Mouse (Mus musculus): ENCODE results near the gene Lamtor1.
"Not testable (repeated sequence)": the region's sequence is repeated elsewhere in the genome, so short reads cannot be mapped to it uniquely, and the experiment has no call there.

Lamtor1 gene

DNA sequence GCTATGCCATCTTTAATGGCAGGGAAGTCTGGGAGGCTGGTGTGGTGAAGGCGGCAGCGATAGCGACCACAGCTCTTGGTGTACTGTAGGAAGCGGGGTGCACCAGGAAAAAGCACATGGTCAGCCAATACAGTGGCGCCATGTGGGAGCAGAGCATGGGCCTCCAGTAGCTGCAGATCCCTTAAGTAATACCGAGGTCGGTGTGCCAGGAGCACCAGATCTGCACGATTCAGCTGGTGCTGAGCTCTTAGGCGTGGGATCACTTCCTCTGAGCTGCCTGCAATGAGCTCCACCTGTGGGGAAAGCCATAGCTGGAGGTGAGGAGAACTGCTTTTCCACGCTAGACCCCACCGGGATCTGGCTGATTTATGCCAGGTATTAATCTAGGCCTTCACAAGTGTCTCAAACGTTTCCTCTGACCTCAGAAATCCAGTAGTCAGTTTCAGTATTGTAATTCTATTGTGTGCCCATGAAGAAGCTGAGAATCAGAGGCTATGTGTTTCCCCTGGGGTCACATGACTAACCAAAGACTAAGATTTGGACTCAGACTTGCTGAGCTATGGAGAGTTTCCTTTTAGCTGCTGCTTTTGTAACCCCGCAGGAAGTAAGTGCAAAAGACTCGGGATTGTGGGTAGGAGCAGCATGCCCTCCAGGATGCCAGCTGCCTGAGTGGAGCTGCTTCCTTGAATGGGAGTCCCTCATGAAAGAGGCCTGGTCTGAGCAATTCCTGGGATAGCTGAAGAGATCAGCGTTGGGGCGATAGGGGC is 5.2 kb upstream of the Lamtor1 start:
- no peak for DNase-seq (ENCODE audit: low spot score in 2 of 2)

DNA sequence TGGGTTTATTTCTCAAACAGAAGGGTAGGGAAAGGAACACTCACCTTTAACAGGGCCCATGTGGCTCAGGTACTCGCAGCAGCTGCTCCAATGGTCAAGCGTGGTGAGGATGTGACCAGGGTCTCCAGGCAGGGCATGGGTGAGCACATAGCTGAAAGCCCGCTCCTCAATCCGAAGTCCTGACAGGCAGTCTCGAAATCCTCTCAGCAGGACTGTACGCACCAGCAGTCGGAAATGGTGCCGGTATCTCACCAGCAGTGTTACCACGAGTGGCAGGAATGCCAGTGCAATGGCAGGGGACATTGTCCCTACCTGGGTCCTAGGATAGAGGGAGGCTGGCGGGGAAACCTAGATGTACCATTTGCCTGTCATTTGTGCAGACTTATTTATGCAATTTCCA is 3.7 kb upstream of the Lamtor1 start:
- DNase-seq (ENCODE audit: low spot score in 2 of 2) = no peak

DNA sequence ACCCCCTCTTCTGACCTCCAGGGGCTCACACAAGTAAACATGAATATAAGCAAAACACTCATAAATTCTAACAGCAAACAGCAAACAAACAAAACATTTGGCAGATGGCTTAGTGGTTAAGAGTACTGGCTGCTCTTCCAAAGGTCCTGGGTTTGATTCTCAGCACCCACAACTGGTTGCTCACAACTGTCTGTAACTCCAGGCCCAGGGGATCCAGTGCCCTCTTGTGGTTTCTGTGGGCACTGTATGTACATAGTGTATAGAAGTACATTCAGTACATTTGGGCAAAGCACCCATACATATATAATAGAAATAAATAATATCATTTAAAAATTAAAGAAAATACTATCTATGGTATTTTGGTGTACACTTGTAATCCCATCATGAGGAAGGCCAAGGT is 2.9 kb upstream of the Lamtor1 start:
- no peak for DNase-seq (ENCODE audit: low spot score in 2 of 2)

DNA sequence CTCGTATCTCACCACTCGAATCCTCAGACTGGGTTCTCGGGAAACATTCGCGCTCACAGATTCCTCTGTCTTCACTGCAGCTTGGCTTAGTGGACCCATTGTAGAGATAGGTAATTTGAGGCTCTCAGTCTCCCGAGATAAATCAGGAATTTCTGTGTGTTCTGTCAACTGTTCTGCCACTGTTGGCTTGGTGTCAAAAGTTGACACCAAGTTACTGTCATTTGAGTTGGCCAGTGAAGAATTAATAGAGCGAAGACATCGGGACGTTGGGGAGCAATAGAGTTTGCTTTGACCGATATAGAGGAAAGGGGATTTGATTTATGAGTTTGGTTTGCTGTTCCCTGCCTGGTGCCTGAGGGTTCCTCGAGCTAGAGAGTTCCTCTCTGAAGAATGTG is 580 bp downstream of the Lamtor1 start, which contains the start of gene Tomt:
Gene Tomt, minus strand, starts transcription at position 73 of the 395 bp plus-strand sequence.
- DNase-seq (ENCODE audit: low spot score in 2 of 2) = no peak

DNA sequence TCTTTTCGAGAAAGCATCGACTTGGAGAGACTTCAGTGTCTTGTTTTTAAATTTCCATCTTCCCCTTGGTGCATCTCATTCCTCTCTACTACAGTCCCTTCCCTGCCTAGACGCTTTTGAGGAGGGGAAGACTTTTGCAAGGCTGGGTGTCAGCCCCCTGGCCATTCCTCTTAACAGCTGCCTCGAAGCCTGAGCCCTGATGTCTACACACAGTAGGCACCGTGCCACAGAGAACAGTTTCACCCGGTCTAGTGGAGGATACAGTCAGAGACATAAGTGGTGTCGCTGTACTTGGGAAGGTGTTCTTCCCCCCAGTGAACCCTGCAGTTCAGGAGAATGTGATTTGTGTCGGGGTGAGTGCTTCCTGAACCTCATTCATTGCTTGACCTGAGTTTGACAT is 992 bp downstream of the Lamtor1 start:
- DNase-seq (ENCODE audit: low spot score in 2 of 2) = no peak

DNA sequence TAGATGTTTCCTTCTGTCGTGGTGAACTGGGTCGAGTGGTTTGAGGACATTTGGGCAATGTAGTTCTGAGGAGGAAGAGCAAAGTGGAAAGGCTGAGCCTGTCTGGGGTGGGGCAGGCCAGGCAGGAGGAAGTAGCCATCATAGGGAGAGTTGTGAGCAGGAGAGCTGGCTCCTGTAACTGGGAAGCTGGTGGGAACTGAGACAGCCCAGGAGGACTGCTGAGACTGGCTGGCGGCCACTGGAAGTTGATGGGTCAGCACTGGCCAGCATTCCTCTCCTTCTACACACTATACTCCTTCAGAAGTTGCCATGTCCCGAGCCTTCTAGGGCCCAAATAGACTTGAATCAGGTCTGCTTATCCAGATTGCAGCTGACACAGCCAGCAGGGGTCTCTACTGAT is 2.7 kb downstream of the Lamtor1 start:
- no peak for DNase-seq (ENCODE audit: low spot score in 2 of 2)

DNA sequence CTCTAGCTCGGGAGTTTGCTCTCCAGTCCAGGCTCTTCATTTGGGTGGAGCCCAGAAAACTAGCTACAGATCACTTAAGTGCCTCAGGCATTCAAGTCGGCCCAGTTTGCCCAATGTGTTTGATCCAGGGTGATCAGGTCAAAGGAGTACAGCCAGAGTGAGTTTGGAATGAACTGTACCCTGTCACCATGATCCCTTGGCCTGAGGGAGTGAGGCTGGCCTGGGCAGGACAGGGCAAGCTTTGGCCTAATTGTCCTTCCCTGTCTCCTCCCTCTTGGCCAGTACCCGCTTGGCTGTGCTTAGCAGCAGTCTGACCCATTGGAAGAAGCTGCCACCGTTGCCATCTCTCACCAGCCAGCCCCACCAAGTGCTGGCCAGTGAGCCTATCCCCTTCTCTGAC is 4.4 kb downstream of the Lamtor1 start:
- DNase-seq (ENCODE audit: low spot score in 2 of 2) = no peak

DNA sequence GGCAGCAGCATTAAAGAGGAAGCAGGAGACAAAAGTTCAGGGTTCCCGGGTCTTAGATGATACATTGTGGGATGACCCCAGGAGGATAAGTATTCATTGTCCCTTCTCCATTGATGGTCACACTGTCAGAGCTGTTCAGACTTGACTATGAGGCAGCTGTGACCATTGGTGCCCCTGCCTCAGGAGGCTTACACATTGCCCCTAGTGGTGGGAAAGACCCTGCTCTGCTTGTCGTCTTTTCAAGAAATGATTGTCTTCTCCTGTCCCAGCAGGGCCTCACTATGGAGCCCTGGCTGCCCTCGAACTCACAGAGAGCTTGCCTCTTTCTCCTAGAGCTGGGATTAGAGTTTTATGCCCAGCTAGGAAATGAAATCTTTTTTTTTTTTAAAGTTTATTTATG is 6.3 kb downstream of the Lamtor1 start:
- no peak for DNase-seq (ENCODE audit: low spot score in 2 of 2)

DNA sequence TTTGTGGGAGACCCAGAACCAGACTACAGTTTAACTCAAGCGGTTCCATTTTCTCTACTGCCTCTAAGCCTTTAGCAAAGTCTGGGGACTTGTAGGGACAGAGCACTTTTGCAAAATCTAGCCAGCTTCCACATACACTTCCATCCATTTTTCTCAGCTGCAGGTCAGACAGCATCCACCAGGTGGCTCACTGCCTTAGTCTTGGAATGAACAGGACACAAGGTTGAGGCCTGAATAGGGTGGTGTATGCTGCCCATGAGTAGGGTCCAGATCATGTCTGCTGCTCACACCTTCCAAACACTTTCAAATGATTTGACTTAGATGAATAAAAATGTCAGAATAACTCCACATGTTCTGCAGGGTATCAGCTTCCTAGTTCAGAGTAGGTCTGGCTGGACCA is 12.4 kb downstream of the Lamtor1 start:
- peak in 1 of 2 experiments; percentile 40 for DNase-seq (ENCODE audit: low spot score in 2 of 2)

DNA sequence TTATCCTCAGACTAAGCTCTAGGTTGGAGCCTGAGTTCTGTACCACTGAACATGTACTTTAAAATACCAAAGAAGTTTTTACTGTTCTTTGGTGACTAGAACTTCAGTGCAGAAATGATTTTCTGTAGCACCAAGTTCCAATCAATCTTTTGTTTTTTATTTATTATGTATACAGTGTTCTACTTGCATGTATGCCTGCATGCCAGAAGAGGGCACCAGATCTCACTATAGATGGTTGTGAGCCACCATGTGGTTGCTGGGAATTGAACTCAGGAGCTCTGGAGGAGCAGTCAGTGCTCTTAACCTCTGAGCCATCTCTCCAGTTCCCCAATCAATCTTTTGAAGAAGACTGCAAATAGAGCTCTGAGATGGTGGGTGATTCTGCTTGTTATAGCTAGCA is 20.2 kb downstream of the Lamtor1 start:
- not testable (repeated sequence) for DNase-seq (ENCODE audit: low spot score in 2 of 2)

DNA sequence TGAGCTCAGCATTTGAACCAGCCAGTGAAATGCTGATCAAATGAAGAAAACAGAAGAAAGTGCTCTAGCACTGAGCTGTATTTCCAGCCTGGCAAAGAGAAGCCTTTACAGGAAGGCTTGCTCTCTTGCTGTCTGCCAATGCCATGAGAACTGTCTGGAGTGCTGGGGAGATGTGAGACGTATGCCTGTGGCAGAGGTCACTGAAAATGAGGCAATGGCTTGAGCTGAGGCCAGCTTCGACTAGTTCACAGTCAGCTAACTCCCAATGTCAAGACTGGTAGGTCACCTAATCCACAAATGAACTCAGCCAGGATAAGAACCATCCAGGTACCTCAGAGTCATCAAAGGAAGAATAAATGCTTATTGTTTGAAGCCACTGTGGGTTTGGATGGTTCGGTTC is 22.4 kb downstream of the Lamtor1 start:
- DNase-seq (ENCODE audit: low spot score in 2 of 2) = no peak

DNA sequence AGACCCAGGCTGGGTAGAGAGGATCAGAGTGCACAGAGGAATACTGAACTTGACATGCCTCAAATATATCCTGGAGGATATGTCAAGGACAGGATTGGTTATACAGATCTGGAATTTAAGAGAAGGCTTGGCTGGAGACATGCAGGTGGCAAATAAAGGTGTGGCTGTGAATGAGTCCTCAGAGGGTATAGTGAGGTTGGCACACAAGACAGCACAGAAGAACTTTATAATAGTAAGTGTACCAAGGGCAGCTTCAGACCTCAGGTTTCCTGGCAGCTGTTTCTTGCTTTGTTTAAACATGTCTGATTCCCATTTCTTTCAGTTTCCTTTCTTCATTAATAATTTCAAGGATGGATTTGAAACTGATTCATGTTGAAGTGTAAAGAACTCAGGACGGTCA is 26.8 kb downstream of the Lamtor1 start:
- DNase-seq (ENCODE audit: low spot score in 2 of 2) = no peak

DNA sequence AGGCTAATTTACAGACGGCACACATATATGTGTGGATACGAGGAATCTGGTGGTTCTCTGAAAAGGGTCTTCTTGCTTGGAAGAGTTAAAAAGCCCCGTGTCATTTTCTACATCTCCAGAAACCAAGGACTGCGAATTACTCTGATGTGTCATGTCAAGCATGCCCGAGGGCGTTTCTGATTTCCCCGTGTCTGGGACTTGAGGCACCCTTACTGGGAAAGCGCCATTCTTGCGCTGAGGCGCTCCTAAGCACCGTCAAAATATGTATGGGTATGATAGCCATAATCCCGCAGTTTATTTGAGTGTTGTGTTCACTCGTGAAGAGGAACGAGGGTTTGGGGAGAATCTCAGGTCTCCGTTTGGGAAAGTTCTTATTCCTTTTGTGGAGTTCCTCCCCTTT is 27.6 kb downstream of the Lamtor1 start:
- DNase-seq (ENCODE audit: low spot score in 2 of 2) = no peak

DNA sequence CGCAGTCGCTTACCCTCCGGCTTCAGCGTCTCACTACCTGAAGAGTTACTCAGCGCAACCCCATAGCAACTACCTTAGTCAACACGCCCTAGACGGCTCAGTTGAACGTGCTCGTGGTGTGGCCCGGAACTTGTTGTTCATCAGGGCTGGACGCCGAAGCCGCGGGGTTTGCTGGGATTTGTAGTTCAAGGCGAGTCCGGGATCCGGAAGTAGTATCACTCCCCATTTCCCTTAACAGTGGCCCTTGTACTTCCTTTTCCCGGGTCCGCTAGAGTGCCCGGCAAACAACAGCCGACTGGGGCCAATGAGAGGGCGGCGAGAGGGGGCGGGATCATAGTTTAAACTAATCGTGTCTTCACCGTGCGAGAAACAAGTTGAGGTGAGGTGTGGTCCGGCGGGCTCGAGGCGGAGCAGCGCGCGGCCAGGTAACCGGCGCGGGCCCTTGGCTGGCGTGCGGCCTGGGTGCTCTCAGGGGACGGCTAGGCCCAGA is 28.1 kb downstream of the Lamtor1 start, which contains the start of the genes Lrrc51 and Numa1:
Gene Lrrc51, minus strand, starts transcription at position 145 of the 490 bp plus-strand sequence.
Gene Numa1, plus strand, starts transcription at position 361 of the 490 bp plus-strand sequence.
- peak; percentile 97 to 98 for DNase-seq (ENCODE audit: low spot score in 2 of 2)

DNA sequence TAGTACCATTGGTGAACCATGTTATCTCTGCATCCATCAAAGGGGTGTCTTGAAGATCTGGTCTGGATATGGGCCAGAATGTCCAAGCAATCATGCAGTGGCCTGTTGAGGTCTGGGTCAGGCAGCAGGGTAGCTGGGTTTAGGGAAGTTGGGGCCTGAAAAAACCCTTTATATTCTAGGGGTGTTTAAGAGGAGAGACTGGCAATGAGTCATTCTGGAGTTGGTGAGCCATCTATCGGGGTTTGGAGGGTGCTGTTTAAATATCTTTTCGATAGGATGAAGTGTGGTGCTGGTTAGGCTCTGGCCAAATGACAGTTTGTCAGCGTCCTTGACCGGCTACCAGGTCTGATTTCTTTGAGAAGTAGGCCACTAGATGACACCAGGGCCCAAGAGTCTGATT is 30.3 kb downstream of the Lamtor1 start:
- DNase-seq (ENCODE audit: low spot score in 2 of 2) = no peak

DNA sequence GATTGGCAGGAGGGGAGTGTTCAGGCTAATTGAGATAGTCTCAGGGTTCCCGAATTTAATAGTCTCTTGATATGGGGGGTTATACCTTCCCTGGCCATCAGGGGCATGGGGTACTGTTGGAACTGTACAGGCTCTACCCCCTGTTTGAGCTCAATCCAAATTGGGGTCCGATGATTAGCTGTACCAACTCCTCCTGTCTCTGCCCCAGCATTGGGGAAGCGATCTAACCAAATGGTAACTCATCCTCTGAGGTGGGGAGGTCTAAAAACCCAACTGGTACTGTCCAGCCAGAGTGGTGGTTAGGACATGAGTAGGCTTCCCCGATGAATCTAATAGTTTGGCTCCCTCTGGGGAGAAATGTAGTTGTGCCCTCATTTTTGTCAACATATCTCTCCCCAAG is 31.3 kb downstream of the Lamtor1 start:
- DNase-seq (ENCODE audit: low spot score in 2 of 2) = no peak

DNA sequence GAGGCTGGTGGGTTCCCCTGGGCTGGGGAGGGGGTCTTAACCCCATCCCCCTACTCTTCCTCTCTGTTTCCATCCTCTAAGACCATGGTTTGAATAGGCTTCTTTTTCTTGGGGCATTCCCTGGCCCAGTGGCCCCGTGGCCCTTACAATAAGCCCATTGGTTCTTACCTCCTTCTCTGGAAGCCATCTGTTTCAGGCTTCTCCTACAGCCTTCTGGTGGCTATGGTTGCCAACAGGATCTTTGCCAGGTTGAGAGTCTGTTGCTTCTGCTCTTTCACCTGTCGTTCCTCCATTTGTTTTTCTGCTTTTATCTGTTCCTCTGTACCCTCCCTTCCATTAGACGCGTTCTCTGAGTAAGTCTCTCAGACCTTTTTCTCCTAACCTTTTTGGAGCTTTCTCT is 31.9 kb downstream of the Lamtor1 start:
- DNase-seq (ENCODE audit: low spot score in 2 of 2) = peak in 1 of 2 experiments; percentile 2

DNA sequence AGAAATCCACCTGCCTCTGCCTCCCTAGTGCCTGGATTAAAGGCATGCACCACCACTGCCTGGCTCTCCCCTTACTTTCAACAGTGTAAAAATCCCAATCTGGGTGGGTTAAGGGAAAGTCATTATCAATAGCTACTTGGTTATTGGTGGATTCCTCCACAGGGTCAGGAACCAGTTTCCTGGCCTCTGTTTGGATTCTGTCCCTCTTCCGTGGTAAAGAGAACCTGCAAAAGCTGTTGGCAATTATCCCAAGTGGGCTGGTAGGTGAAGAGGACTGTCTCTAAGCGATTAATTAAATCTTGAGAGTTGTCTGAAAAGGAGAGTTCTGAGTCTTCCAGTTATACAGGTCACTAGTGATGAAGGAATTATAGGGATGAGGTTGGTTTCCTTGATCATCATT is 32.6 kb downstream of the Lamtor1 start:
- DNase-seq (ENCODE audit: low spot score in 2 of 2) = no peak

DNA sequence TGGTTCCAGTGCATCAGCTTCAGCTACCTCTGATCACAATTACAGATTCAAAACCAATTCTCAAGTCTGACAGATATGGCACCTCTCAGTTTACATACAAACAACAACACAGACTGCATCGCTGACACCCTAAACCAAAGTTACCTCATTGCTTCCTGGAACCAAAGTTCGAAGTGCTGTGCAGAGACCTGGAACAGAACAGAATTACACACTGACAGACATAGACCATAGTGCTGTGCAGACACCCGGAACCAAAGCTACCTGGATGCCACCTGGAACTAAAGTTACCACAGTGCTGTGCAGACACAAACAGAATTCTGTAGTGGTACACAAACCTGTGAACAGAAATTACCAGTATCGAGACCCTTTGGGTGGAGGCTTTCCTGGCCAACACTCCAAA is 34.1 kb downstream of the Lamtor1 start:
- DNase-seq (ENCODE audit: low spot score in 2 of 2) = no peak

DNA sequence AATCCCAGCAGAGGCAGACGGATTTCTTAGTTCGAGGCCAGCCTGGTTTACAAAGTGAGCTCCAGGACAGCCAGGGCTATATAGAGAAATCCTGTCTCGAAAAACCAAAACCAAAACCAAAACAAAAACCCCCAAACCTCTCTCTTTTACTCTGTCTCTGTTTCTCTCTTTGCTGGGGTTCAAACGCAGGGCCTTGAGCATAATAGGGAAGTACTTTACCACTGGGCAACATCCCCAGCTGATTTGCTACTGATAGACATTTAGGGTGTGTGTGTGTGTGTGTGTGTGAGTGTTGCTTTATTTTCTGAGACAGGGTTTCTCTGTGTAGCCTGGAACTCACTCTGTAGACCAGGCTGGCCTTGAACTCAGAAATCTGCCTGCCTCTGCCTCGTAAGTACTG is 43.3 kb downstream of the Lamtor1 start:
- DNase-seq (ENCODE audit: low spot score in 2 of 2) = not testable (repeated sequence)

DNA sequence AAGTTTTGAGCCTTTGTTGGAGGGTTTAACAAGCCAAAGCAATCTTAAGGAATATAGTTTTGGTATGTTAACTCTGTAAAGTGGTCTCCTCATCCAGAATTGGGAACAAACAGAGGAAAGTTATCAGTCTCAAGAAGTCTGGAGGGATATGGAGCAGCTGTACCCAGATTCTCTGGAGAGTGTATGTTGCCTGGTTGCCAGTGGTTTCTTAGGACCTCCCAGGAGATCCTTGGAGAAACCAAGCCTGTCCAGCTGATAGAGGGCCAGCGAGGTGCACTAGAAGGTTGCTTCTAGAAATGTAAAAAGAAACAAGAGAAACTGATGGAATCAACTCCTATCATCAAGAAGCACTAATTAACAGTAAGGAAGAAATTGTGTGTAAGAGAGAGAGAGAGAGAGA is 45.9 kb downstream of the Lamtor1 start:
- DNase-seq (ENCODE audit: low spot score in 2 of 2) = no peak

DNA sequence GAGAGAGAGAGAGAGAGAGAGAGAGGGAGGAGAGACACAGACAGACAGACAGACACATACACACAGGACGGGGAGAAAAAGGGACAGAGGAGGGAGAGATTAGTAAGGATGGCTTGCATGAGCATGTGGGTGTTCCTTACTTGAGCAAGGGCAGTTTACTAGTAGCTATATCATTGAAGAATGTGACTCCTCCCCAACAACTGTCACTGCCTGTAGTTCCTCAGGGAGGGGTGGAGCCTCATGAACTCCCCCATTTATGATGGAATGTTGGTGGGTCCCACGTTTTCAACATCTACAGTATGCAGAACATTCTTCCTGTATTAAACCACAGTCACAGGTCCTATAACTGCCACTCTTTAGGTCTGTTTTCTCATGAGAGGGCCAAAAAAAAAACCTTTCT is 46.4 kb downstream of the Lamtor1 start:
- DNase-seq (ENCODE audit: low spot score in 2 of 2) = no peak

DNA sequence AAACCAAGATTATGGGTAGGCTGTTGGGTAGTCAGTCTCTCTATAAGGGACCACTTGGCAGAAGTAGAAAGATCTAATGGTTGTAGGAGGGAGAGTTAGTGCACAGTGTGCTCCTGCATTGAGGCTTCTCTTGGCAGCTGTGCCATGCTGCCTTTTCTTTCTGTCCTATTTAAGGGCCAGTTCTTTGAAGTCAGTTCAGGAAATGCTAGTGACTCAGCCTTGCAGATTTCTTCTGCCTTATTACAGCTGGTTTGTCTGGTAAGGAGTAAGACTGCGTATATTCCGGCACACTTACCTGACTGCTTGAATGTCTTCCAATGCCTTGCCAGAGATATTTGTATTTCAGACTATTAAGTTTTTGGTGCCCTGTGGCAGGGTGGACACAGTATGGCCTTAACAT is 48.5 kb downstream of the Lamtor1 start:
- peak in 1 of 2 experiments; percentile 28 for DNase-seq (ENCODE audit: low spot score in 2 of 2)

DNA sequence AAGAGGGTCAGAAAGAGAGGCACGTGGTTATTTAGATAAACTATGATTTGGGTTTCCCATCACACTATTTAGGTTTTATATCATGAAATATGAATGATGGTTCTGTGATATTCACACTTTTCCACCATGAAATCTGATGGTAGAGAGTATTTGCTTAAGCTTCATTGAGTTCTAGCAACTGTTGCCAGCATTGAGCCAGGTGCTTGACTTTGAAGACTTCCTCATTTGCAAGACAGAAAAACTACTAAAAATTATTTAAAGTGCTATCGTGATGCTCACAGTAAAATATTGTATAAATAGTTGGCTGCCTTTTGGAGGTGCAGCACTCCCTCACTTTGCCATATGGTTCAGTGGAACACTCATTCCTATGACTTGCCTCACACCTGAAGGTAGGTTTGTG is 49.6 kb downstream of the Lamtor1 start:
- DNase-seq (ENCODE audit: low spot score in 2 of 2) = no peak
